Mouse (Mus musculus) kidney, adult 8-10 months (tissue): Measurements from ENCODE around the gene Dffa.
A peak's percentile ranks its signal among the peaks of the same experiment; 100 is the strongest.

ENCODE experiments used
- DNase-seq, 2 experiments: peaks; one replicate each; pipeline ENCODE4 v3.0.0; 2022

Gene Dffa

GRCm38 (mm10) chr4:149103875-149104561 is at the start of gene Dffa:
Gene Dffa (plus strand): TSS chr4:149104146.
- peak; percentile 91 to 94 for DNase-seq

GRCm38 (mm10) chr4:149055847-149056246 is 48.1 kb upstream of the Dffa start:
- no peak for DNase-seq

- DNase-seq: peak in 1 of 2 experiments; percentile 29
Observed at GRCm38 (mm10) chr4:149056957-149057356, 47.0 kb upstream of the Dffa start.

- DNase-seq: no peak
Observed at GRCm38 (mm10) chr4:149057470-149057869, 46.5 kb upstream of the Dffa start.

- no peak for DNase-seq
Observed at GRCm38 (mm10) chr4:149058298-149058697, 45.6 kb upstream of the Dffa start.

- DNase-seq: no peak
Observed at GRCm38 (mm10) chr4:149059713-149060112, 44.2 kb upstream of the Dffa start.

- no peak for DNase-seq
Observed at GRCm38 (mm10) chr4:149060621-149061431, 43.1 kb upstream of the Dffa start.

- no peak for DNase-seq
Observed at GRCm38 (mm10) chr4:149061432-149061718, 42.6 kb upstream of the Dffa start.

- DNase-seq: no peak
Observed at GRCm38 (mm10) chr4:149062406-149063318, 41.3 kb upstream of the Dffa start.

- DNase-seq: no peak
Observed at GRCm38 (mm10) chr4:149064061-149064854, 39.7 kb upstream of the Dffa start.

GRCm38 (mm10) chr4:149066672-149067551 is 37.0 kb upstream of the Dffa start:
- DNase-seq: no peak

GRCm38 (mm10) chr4:149075073-149075472 is 28.9 kb upstream of the Dffa start:
- no peak for DNase-seq

- DNase-seq: peak; percentile 72 to 76
Observed at GRCm38 (mm10) chr4:149075871-149076575, 27.9 kb upstream of the Dffa start.

GRCm38 (mm10) chr4:149078261-149078660 is 25.7 kb upstream of the Dffa start:
- DNase-seq: peak in 1 of 2 experiments; percentile 39

GRCm38 (mm10) chr4:149079629-149080028 is 24.3 kb upstream of the Dffa start:
- DNase-seq: no peak

GRCm38 (mm10) chr4:149080111-149080510 is 23.8 kb upstream of the Dffa start:
- DNase-seq: no peak

- peak; percentile 92 to 93 for DNase-seq
Observed at GRCm38 (mm10) chr4:149081528-149081927, 22.4 kb upstream of the Dffa start.

GRCm38 (mm10) chr4:149085381-149085780 is 18.6 kb upstream of the Dffa start:
- DNase-seq: no peak

GRCm38 (mm10) chr4:149091364-149091763 is 12.6 kb upstream of the Dffa start:
- no peak for DNase-seq

GRCm38 (mm10) chr4:149097956-149098355 is 6.0 kb upstream of the Dffa start:
- no peak for DNase-seq

- no peak for DNase-seq
Observed at GRCm38 (mm10) chr4:149098571-149098970, 5.4 kb upstream of the Dffa start.
